Mouse (Mus musculus) regulatory T cell (primary cell): ENCODE data around the gene Rorc.

Source experiments
- in situ Hi-C: fragments of 300-600 bp; cut with MboI, MseI; formaldehyde crosslinking; loops from one replicate; pipeline ENCODE4 v1.15.1; 2025; ENCODE audit warnings: high pct_unique_total_duplicates

Rorc gene

DNA sequence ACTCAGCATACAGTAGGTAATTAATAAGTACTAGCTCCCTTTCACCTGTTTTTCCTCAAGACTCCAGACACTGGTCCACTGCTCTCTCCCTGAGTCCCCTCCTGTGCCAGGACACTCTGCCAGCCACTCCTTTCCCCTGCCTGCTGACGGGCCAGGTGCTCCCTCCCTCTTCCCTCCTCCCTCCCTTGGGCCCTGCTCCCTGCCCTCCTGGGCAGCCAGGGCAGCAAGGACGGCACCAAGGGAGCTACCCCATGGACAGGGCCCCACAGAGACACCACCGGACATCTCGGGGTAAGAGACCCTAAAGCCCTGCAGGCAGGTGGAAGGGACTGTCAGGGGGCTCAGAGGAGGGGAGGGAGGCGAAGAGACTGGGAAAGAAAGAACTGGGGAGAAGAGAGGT lies at the start of gene Rorc:
Gene Rorc (plus strand): TSS at position 154 of the 400 bp plus-strand sequence.
- in situ Hi-C loops: no loop called here

DNA sequence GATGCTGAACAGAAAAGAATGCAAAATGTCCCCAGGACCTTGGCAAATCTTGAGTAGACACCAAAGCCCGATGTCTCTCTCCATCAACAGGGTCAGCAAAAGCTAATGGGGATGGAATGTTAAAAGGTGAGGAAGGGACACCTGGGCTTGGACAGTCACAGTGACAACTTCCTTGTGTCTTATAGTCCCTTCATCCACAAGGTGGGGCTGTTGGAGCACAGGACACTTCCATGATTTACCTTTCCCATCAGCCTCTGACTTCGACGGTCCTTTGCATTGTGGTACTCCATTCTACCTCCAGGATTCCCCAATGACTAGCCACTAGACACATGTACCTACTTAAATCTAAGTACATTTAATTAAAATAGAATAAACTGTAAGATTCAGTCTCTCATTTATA lies 43.9 kb upstream of the Rorc start:
- in situ Hi-C loops: no loop called here

DNA sequence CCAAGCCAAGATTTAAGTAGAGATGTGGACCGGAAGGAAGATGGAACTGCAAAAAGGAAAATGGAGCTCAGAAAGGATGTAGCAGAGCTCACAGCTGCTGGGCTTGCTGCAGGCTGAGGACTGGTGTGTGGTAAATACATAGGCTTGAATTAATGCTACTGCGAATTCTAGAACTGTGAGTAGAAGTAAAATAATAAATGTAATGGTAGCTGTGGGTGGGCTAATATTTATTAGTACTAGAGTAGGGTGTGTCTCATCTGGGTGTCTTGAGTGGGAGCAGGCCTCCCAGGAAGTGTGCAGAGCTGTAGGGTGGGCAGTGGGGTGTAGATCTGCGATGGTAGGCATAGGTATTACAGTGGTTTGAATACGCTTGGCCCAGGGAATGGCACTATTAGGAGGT lies 38.2 kb upstream of the Rorc start:
- in situ Hi-C loops: no loop called here

DNA sequence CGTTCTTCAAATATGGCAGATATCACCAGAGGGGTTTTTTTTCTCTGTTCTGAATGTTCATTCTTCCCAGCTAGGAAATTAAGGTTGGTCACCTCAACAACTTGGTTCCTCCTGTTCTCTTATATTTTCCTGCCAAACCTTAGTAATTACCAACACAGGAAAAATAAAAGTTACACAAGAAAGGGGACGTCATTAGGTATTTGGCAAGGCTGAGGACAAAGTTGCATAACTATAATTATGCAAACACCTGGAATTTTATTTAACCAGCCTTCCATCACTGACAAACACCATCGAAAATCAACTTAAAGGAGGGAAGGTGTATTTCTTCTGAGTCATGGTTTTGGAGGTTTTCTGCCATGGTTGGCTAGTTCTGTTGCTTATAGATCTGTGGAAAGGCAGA lies 34.1 kb upstream of the Rorc start:
- in situ Hi-C loops: no loop called here

DNA sequence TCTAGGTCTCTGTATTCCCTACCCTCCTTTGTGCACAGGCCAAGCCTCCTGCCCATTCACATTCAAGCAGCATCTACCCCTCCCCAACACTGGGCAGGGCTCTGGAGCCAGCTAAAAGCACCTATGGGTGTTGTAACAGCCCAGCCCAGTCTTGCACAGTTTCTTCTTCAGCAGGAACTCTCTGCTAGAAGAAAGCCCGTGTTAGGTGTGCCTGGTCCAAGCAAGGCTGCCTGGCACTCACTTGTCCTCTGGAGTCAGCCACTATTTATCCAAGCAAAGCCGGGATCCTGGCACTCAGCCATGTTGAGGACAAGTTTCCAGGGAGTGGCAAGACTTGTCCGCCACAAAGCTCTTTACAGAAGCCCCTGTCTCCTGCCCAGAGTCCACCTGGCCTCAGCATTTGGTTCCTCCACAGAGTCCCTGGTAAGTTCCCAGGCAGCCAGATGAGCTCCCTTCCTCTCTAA lies 30.6 kb upstream of the Rorc start, which contains the start of gene Them5:
Gene Them5 (plus strand): TSS at position 141 of the 464 bp plus-strand sequence.
- in situ Hi-C loops: no loop called here

DNA sequence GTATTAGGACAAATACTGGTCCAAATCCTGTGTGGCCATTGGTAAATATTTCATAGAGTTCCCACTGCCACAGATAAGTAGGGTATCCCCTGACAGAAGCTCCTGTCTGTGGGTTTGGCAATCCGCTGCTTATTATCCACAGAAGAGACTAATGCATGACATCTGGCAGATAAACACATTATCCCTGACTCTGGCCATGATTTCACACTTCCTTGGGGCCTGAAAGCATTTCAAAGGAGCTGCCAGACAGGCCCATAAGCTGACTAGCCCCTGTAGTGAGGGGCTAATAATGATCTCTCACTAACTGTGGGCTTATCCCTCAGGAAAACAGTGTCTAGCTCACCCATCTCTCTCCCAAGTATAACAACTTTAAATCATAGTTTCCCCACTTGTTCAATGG lies 30.0 kb upstream of the Rorc start:
- in situ Hi-C loops: no loop called here

DNA sequence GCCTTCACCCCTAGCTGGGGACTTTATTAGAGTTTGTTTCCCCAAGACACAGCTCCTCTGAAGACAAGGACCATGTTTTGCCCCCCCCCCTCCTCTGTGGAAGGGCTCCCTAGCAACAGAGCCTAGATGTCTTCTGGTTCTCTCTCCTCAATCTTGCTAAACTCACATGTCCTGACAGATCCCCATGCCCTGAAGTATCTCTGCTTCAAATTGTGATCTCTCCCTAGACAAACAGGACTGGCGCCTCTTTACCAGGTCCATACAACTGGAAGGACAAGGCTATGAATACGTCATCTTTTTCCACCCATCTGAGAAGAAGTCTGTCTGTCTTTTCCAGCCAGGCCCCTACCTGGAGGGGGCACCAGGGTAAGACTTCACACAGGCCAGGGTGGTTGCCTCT lies 28.4 kb upstream of the Rorc start:
- in situ Hi-C loops: no loop called here

DNA sequence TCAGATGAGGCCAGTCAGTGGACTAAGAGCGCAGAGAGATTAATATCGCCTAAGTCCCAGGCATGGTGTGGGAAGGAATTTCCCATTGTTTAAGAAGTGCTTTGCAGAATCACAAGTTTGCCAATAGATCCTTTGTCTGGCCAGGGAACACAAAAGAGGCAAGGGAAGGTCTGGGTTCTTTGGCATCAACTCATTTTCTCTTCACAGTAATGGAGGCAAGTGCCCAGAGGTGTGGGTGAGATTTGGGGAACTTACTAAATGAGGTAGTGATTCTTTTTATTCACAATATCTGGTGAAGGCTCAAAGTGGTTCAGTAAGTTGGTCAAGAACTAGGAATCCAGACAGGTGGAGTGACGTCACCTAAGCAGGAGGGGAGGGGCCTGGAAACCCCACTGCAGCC lies 27.7 kb upstream of the Rorc start:
- in situ Hi-C loops: no loop called here

DNA sequence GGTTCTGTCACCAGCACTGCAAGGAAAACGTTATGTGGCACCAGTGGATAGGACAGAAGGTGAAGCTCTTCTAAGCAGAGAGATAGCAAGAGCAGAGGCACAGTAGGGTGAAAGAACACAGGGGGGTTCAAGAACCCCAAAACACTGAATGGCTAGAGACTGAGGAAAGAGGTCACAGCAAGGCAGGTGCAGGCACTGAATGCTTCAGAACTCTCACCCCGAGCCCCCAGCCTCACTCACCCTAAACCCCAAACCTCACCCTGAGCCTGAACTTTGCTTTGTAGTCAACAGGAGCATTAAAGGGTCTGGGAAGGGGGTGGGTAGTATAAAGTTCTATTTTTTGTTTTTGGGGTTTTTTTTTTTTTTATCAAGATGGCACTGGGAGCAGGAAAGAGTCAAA lies 24.4 kb upstream of the Rorc start:
- in situ Hi-C loops: no loop called here

DNA sequence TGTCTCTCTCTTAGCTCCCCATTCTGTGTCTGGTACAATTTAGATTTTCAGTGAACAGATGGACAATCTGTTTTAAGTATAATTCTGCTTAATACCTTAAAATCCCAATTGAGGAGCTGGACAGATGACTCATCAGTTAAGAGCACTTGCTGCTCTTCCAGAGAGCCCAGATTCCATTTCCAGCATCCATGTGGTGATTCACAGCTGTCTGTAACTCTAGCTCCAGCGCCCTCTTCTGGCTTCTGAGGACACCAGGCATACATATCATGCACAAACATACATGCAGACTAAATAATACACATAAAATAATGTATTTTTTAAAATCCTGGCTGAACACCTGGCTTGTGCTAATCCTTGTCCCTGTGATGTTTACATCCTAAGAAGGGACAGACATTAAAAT lies 11.8 kb upstream of the Rorc start:
- in situ Hi-C loops: no loop called here

DNA sequence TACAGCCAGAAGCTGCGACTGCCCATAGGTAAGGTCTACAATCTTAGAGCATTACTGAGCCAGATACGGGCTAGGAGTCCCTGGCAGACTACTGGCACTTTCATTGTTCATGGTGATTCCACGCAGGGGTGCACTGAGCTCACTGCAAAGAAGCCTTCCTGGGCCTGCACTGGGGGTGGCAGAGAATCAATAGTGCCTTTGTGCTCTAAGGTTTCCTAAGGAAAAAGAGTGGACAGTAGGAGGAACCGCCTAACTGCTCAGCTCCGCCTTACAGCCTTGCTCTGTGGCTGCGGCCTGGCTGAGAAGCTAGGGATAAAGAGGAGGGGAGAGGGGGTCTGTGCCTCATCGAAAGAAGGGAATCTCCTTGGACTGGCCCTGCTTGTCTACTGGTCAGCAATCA lies 10.5 kb upstream of the Rorc start, which contains the start of gene C2cd4d:
Gene C2cd4d (plus strand): TSS at position 301 of the 400 bp plus-strand sequence.
- in situ Hi-C loops: no loop called here

DNA sequence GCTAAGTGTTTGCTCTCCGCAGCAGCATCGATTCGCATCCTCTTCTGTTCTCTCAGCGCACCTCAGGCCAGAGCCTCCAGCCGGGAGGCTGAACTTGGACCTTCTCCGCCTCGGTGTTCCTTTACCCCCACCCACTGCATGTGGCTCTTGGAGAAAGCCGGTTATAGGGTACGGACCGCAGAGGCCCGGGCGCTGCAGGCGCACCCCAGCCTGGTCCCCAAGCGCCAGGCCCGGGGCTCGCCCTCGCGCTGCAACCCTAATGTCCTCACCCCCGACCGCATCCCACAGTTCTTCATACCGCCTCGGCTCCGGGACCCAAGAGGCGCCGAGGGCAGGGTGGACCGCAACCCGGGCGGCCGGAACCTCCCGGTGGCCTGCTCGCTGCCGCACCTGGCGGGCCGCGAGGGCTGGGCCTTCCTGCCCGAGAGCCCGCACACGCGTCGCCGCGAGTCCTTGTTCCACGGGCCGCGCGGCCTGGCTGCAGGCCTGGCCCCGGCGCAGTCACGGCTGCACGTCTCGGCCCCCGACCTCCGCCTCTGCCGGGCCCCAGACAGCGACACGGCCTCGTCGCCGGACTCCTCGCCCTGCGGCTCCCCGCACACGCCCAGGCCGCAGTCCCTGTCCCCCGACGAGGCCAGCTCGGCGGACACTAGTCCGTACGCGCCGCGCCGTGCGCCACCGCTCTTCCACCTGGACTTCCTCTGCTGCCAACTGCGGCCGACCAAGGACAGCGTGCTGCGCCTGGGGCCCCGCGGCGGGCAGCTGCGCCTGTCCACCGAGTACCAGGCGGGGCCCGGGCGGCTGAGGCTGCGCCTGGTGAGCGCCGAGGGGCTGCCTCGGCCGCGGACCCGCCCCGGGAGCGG lies 9.1 kb upstream of the Rorc start:
- in situ Hi-C loops: no loop called here

DNA sequence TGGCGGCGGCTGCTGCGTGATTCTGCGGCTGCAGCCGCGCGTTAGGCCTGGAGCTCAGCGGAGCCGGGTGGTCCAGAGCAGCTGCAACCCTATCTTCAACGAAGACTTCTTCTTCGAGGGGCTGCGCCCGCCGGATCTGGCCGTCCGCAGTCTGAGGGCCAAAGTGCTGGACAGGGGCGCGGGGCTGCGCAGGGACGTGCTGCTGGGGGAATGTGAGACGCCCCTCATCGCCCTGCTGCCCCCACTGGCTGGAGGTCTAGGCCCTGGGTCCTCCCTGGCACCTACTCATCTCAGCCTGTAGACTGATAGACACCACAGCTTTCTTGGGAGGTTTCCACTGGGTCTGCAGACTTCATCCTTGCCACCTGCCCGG lies 8.5 kb upstream of the Rorc start:
- in situ Hi-C loops: no loop called here

DNA sequence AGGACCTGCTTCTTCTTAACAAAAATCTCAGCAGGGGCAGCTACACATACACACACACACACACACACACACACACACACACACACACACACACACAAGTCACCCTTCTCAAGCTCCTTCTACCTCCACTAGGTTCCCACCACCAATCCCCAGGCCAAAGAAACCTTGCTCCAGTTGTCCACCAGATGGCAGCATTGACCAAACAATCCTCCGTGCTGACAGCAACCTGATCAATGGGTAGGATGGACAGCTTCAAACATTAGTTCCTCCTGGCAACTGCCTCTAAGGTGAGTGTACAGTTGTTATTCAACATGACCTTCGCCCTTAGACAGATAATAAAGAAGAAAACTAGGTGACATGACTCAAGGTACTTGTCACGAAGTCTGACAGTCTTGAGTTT lies 5.8 kb upstream of the Rorc start:
- in situ Hi-C loops: no loop called here

DNA sequence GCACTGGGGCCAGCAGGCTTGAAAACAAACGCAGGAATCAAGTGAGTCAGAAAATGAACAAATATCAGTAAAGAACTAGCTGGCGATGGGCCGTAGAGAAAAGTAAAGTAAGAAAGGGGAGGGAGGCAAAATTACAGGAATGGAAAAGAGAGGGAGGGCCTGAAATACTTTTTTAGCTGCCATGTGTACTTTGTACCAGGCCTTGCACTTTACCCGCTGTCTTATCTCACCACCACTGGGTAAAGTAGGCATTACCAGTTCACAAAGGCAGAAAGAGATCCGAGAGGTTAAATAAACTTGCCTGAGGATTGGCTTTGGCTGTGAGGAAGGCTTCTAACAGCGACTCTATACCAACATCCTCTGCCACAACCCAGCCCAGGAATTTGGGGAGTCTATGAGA lies 5.1 kb upstream of the Rorc start:
- in situ Hi-C loops: no loop called here

DNA sequence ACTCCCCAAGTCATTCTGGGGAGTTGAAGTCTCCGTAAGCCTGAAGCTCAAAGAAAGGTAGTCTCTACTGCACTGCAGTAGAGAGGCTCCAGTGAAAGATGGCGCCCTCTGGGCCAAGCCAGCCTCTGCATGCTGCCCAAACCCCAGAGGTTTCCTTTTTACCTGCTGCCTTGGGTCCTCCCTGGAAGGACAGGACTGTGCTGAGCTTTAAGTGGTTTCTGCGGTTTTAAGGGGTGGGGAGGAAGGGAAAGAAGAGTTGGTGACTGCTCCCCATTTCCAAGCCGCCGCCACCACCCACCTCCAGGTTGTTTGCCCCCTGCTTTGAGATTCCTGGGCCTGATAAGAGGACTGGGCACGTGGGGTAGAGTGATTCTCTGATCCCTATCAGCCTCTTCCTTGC lies 4.0 kb upstream of the Rorc start:
- in situ Hi-C loops: no loop called here

DNA sequence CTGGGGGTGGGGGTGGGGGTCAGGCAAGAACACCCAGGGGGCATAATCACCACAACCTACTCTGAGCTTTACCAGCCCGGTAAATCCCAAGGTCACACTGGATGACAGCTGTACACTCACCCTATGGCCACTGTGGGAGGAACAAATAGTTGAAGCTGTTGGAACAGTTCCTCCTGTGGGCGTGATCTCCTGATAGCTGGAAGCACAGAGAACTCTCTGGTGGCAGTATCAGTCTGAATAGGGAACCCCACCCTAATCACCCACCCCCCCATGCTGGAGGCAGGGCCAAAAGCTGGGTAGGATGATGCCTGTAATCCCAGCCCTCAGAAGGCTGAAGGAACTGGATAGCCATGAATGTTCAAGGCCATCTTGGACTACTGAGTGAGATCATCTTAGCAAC lies 2.9 kb upstream of the Rorc start:
- in situ Hi-C loops: no loop called here

DNA sequence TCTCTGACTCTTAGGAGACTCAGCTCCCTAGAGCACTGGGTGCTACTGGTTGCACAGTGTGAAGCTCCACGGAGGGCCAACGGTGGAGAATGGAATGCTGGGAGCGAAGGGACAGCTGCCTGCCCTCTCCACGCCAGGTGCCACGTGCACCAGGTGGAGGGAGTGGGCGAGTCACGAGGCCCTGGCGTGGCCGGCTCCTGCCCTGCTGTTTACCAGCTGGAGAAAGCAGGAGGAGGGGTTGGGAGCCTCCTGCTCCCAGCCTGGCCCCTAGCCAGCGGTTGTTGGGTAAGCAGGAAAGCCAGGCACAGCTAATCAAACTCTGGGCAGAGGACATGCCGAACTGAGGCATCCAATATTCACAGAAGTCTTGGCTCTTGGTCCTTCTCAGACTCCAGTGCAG lies 957 bp upstream of the Rorc start:
- in situ Hi-C loops: no loop called here

DNA sequence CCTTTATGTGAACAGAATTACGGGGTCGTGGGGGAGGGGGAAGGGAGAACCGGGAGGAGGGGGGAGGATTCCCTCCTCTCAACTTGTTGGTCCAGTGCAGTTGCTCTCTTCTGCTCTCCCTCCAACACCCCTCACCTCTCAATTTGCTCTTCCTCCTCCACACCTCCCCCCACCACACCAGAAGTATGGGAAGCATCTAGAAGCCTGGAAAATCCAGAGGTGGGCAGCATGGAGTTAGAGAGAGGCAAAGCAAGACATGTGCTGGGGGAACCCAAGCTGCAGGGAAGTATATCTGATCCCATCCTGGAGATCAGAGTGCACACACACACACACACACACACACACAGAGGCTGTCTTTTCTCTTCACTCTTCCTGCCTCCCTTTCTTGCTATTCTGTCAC lies 556 bp upstream of the Rorc start:
- in situ Hi-C loops: no loop called here

DNA sequence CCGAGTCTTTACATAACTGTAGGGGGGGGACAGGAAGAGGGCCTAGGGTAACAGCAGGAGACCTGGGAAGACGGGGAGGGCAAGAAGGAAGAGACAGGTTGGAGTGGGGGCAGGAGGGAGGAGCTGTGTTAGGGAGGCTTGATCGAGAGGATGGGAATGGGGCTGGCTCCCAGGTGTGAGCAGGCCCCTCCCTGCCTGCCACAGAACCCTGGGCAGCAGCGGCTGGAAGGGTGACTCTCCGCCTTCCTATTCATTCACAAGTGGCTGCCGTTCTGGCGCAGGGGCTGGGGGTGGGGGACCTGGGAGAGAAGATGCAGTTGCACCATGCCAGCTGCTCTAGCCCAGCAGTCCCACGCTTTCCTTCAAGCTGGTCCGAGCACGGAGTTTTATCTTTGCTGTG lies 496 bp downstream of the Rorc start:
- in situ Hi-C loops: no loop called here

DNA sequence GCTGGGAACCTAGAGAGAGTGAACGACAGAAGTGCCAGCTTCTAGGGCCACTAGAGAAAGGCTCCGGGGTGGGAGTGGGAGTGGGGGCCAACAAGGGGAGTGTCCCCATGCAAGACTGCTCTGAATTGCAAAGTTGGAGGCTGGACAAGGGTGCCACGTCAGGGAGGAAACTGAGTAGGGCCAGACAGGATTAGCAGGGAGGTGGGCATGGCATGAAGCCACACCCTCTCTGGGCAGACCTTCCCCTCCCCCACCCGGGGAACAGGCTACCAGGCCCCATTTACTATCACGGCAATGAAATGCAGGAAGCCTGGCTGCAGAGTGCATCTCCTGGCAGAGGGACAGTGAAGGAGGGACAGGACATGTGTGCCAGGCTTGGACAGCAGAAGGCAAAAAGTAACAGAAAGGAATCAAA lies 1.0 kb downstream of the Rorc start:
- in situ Hi-C loops: no loop called here

DNA sequence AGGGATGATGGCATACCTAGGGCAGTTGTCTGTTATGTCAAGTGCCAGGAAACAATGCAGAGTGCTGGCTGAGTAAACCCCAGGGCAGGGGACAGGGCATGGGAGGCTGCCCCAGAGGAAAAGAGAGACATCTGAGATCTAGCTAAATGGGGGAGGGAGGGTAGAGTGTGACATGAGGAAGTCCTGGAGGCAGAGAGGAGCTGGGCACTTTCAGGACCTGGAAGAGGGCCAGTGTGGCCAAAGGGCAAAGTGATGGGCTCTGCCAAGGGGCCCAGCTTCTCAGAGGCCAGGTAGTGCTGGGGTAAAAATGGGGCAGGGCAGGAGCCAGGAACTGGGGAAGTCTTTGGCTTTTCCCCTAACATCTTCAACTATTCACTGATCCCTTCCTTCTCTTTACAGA lies 2.0 kb downstream of the Rorc start:
- in situ Hi-C loops: loop anchor here (5.0 to 25.0 kb wide), 2 partner anchors 68 to 1913 kb away; partner anchors contain the start of genes Fcgr1, Mrpl9 and Oaz3

DNA sequence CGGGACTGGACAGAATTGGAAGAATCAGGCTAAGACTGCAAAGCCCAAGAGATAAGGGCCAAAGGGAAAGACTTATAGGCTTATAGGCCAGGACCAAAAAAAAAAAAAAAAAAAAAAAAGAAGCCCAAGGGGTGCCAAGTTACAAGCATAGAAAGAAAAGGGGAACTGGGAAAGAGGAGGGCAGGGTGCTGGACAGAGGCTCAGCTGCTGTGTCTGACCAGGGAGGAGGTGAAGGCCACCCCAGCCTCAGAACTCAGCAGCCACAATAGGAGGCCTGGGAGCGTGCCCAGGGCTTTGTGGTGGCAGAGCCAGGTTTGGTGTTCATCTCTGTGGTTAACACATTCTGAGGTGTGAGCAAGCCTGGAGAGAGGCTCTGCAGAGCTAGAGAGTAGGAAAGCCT lies 2.6 kb downstream of the Rorc start:
- in situ Hi-C loops: loop anchor here (5.0 to 25.0 kb wide), 2 partner anchors 67 to 1912 kb away; partner anchors contain the start of genes Fcgr1, Mrpl9 and Oaz3
